Mouse (Mus musculus) liver, embryonic 15.5 days (tissue): Measurements from ENCODE around the gene Pde4d. TPM values are rescaled to one million over a fixed set of nuclear protein-coding genes. Genes with fewer than 3 reads are reported as not detected.

Experiments
- ATAC-seq: fragments of 200-750 bp; cut with Nextera tagmentation; 2 replicates; pipeline ENCODE4 v1.8.0; 2017; ENCODE audit warnings: moderate number of reproducible peaks, mild to moderate bottlenecking, moderate library complexity; ENCODE audit not compliant: insufficient read depth
- H3K27ac ChIP-seq: fragments of 300-500 bp; sonication (generic); replicated peaks from 2 replicates; pipeline ENCODE4 v1.5.1; 2015; ENCODE audit warnings: mild to moderate bottlenecking, inconsistent platforms
- H3K27me3 ChIP-seq: fragments of 300-500 bp; sonication (generic); 2 replicates; pipeline ENCODE4 v1.6.1; 2015; ENCODE audit warnings: mild to moderate bottlenecking, inconsistent platforms
- H3K36me3 ChIP-seq: fragments of 300-500 bp; sonication (generic); replicated peaks from 2 replicates; pipeline ENCODE4 v1.6.1; 2015; ENCODE audit warnings: moderate library complexity, mild to moderate bottlenecking, inconsistent platforms
- H3K4me1 ChIP-seq: fragments of 300-500 bp; sonication (generic); replicated peaks from 2 replicates; pipeline ENCODE4 v1.6.1; 2015; ENCODE audit warnings: inconsistent platforms
- H3K4me2 ChIP-seq: fragments of 300-500 bp; sonication (generic); 2 replicates; pipeline ENCODE4 v1.6.1; 2015; ENCODE audit warnings: moderate library complexity, mild to moderate bottlenecking, inconsistent platforms
- H3K4me3 ChIP-seq: fragments of 300-500 bp; sonication (generic); replicated peaks from 2 replicates; pipeline ENCODE4 v1.5.1; 2015; ENCODE audit warnings: mild to moderate bottlenecking, inconsistent platforms
- H3K9ac ChIP-seq: fragments of 300-500 bp; sonication (generic); 2 replicates; pipeline ENCODE4 v1.6.1; 2015; ENCODE audit warnings: moderate library complexity, mild to moderate bottlenecking, inconsistent platforms
- H3K9me3 ChIP-seq: fragments of 300-500 bp; sonication (generic); replicated peaks from 2 replicates; pipeline ENCODE4 v1.6.1; 2016; ENCODE audit warnings: inconsistent platforms
- WGBS: fragments of 180-500 bp; shearing (Covaris S2); methylation state at CpG from one replicate; pipeline ENCODE4 v1.1.7; 2015; ENCODE audit warnings: mixed read lengths; ENCODE audit not compliant: insufficient replicate concordance; 5-methylcytosine and 5-hydroxymethylcytosine counted together
- polyA plus RNA-seq: library from polyadenylated mRNA; unstranded; fragments of >200 nt; fragmentation: Nextera tagmentation; extraction: Ambion mirVana; gene quantifications from 2 replicates; pipeline ENCODE4 v1.2.1, GENCODE M21; 2015

Gene Pde4d
- polyA plus RNA-seq, 1 experiment from 2014 or later: 13.2 TPM

DNA sequence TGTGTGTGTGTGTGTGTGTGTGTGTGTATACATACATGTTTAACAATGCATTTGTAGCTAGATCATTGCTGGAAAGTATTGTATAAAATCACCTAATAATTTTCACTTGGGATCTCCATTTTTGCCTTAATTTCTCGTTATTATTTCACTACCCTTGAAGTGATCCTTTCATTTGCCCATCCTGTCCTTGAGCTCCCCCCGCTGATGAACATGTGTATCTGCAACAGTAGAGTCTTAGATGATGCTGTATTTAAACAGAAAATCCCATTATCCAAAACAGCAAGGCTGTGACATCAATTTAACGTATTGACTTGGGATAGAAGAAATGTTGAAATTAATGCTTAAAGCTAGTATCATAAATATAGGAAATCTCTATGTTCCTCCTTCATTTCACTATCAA is 1069.7 kb downstream of the Pde4d start:
- no peak for ATAC-seq
- Histone ChIP-seq H3K36me3 (no peaks in the 10 kb centered on the region), H3K4me1 (no peaks in the 10 kb centered on the region), H3K4me2 (no peak overlapping the region), H3K27ac (no peak overlapping the region), H3K9me3 (no peaks in the 10 kb centered on the region), H3K27me3 (no peaks in the 10 kb centered on the region), H3K9ac (no peak overlapping the region), H3K4me3 (no peak overlapping the region)
- 17% methylated on average over 3 of the region's 3 CpGs for WGBS

DNA sequence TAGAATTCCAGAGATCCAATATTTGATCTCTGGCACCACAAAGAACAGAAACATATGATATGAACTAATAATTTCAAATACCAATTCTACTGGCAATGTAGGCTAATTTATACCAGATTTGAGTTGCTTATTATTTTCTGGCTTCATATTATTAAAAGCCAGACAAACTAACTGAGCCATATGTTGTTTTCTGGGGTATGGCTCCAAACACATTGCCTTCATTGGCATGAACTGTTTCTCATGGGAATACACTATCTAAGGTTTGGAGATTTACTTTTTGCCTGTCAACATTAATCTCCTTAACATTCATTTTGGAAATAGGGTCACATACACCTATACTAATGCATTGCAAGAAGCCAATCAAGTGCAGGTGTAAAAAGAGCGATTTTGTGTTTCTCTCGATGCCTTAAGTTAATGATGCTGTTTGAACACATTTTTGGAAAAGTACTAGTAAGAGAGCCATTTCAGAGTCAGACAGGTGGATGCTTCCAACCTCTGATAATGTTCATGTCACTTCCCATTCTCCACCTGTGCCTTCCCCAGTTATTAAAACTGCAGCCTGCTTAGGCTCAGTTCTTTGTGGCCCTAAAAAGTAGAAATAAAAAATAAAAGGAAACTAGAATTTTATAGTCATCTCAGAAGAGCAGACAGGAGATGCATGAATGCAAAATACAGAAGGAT is 1070.4 kb downstream of the Pde4d start:
- Histone ChIP-seq H3K4me2 (no peak overlapping the region), H3K36me3 (no peaks in the 10 kb centered on the region), H3K4me3 (no peak overlapping the region), H3K27me3 (no peaks in the 10 kb centered on the region), H3K4me1 (no peaks in the 10 kb centered on the region), H3K27ac (no peak overlapping the region), H3K9ac (no peak overlapping the region), H3K9me3 (no peaks in the 10 kb centered on the region)
- ATAC-seq: no peak
- 39% methylated on average over 2 of the region's 2 CpGs for WGBS

DNA sequence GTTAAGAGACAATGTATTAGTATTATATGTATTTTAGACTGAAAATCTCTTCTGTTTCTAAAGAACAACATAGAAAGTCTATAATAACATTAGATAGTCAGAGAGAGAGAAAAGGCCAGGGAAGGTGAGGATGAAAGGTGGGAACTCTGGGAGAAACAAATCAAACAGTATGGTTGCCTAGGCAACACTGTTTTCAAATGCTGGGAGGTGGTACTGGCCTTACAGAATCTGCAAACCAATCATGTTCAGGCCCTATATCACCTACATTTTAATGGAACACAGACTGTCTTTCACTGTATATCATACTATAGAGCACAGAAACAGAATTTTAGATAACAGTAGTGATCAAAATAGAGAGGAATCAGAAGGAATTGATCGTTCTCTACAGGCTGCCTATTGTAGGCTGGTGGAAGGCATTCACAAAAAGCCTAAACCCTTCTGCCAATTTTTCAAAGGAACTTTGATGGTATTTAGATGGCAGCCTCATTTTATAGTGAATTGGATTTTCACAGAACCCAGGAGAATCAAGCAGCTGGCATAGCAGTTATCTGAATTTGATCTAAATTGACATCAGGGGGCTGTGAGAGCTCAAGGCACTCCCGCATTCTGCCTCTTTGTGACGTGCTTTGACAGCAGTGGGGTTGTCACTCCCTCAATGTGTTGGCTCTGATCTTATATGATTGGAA is 1084.2 kb downstream of the Pde4d start:
- no peak overlapping the region for H3K27ac ChIP-seq
- H3K4me3 ChIP-seq: no peak overlapping the region
- H3K36me3 ChIP-seq: no peaks in the 10 kb centered on the region
- H3K9me3 ChIP-seq: no peaks in the 10 kb centered on the region
- WGBS: 58% methylated on average over 3 of the region's 3 CpGs
- H3K9ac ChIP-seq: no peak overlapping the region
- H3K27me3 ChIP-seq: no peaks in the 10 kb centered on the region
- H3K4me1 ChIP-seq: no peaks in the 10 kb centered on the region
- no peak for ATAC-seq
- no peak overlapping the region for H3K4me2 ChIP-seq

DNA sequence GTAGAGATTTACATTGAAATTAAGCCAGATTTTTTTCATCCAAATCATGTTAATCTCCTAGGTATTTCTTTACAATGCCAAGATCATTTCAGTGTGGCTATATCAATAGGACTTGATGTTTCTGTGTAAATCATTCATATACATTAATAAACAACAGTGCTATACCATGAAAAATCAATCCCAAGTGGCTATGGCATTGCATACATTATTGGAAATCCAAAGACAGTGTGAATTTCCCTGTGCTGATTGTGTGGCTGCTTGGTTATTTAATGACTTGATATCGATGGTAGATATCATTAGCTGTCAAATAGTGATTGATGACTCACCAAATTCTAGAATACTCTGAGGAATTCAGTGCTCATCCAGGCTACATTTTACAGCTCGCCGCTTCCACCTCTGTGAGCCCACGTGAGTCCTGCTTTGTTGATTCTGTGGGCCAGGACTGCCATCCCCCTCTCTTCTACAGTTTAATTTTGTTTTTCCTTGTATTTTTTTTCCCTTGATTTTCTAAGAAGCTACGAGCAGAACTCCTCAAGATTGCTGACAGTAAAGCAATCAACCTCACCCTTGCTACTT is 1085.0 kb downstream of the Pde4d start:
- no peaks in the 10 kb centered on the region for H3K27me3 ChIP-seq
- H3K9ac ChIP-seq: no peak overlapping the region
- H3K4me3 ChIP-seq: no peak overlapping the region
- ATAC-seq: no peak
- 57% methylated on average over 5 of the region's 5 CpGs for WGBS
- no peak overlapping the region for H3K4me2 ChIP-seq
- H3K36me3 ChIP-seq: no peaks in the 10 kb centered on the region
- H3K27ac ChIP-seq: no peak overlapping the region
- H3K4me1 ChIP-seq: no peaks in the 10 kb centered on the region
- no peaks in the 10 kb centered on the region for H3K9me3 ChIP-seq

DNA sequence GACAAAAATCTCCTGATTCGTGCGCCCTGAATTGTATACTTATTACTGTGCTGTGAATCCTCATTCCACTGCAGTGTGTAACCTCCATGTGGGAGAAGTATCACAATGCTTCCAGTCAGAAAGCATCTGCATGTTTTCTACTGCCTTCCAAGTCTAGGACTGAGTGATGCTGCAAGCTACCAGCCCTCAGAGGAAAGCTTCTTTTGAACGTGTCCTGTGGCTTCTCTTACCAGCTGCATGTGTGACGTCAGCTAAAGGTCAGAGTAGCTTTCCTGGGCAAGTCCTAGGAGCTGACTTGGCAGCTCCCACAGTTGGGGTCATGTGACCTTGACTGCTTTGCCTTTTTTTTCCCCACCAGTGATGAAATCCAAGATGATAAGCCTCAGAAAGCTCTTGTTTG is 1086.9 kb downstream of the Pde4d start:
- Histone ChIP-seq H3K9ac (no peak overlapping the region), H3K4me1 (no peaks in the 10 kb centered on the region), H3K27ac (no peak overlapping the region), H3K27me3 (no peaks in the 10 kb centered on the region), H3K9me3 (no peaks in the 10 kb centered on the region), H3K36me3 (no peaks in the 10 kb centered on the region), H3K4me3 (no peak overlapping the region), H3K4me2 (no peak overlapping the region)
- ATAC-seq: no peak
- WGBS: 53% methylated on average over 4 of the region's 4 CpGs

DNA sequence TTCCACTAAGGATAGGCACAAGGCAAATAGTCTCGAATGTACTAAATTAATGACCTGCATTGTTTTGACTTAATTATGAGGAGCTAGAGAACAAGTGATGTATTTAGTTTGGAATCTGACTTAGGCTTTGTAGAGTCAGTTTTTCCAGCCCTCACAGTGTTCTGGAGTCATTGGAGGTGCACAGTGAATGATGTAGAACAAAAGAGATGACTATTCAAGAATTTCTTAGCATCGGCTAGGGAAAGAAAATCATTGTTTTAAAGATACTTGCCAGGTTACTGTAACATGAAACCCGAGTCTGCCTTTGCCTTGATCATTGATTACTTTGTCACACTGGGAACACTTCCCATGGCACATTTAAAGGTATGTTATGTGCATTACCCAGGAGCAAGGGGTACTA is 1089.6 kb downstream of the Pde4d start:
- WGBS: 51% methylated on average over 3 of the region's 3 CpGs
- Histone ChIP-seq H3K4me2 (no peak overlapping the region), H3K9ac (no peak overlapping the region)

DNA sequence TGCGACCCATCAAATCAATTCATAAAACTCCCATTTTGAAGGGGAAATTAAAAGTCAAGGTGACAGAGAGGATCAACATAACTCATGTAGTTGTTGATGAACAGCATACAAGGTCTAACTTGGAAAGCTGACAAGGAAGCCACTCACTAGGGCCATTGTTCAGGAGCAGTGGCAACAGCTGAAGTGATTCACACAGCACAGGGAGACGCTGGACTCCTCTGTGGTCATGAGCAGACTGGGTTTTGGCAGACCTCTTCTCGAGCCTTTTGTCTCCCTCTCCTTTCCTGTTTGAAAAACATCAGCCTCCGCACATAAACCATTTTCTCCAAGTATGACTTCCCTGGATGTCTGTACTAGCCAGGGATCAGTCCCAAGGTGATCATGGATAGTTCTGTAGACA is 1094.9 kb downstream of the Pde4d start:
- H3K9ac ChIP-seq: no peak overlapping the region
- no peaks in the 10 kb centered on the region for H3K9me3 ChIP-seq
- no peak overlapping the region for H3K4me2 ChIP-seq
- 58% methylated on average over 4 of the region's 4 CpGs for WGBS
- H3K4me1 ChIP-seq: no peaks in the 10 kb centered on the region; the same call in 1 of the 2 replicates
- H3K27me3 ChIP-seq: no peaks in the 10 kb centered on the region
- no peaks in the 10 kb centered on the region for H3K36me3 ChIP-seq
- ATAC-seq: no peak
- H3K27ac ChIP-seq: no peak overlapping the region
- H3K4me3 ChIP-seq: no peak overlapping the region

More for the DNA sequence above, 1089.6 kb downstream of the Pde4d start:
- H3K27me3 ChIP-seq: no peaks in the 10 kb centered on the region
- no peaks in the 10 kb centered on the region for H3K4me1 ChIP-seq
- H3K36me3 ChIP-seq: no peaks in the 10 kb centered on the region
- no peaks in the 10 kb centered on the region for H3K9me3 ChIP-seq
- ATAC-seq: no peak
- H3K27ac ChIP-seq: no peak overlapping the region
- no peak overlapping the region for H3K4me3 ChIP-seq

DNA sequence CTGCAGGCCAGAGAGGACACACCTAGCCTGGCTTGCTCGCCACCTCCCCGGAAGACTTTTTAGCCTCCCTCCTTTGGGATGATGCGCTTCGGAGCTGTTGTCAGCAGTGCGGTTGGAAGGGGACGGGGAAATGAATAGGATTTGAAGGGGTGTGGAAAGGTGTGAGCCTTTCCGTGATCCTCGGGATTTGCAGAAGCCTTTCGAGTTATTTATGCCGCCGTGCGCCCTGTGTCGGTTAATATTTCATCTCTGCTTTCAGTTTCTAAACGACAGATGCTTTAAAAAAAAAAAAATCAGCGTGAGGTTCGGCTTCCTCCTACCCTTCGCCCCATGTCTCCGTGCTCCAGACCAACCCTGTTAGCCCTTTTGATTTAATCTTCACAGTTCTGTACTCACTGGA is 1096.6 kb downstream of the Pde4d start:
- 64% methylated on average over 18 of the region's 18 CpGs for WGBS
- H3K9me3 ChIP-seq: no peaks in the 10 kb centered on the region
- ATAC-seq: no peak

DNA sequence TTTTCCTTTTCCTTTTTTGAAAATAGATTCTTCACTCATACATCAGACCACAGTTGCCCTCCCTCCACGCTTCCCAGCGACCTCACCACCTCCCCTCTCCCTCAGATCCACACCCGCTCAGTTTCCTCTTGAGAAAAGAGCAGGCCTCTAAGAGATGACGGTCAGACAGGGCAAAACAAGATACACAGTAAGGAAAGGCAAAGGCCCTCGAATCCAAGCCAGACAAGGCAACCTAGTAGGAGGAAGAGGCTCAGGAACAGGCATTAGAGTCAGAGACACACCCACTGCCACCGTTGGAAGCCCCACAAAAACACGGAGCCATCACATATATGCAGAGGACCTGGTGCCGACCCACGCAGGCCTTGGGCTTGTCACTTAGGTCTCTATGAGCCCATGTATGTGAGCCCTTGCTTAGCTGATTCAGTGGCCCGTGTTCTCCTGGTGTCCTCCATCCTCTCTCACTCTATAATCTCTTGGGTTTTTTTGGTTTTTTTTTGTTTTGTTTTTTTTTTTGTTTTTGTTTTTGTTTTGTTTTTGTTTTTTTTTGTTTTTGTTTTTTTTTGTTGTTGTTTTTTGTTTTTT is 1097.3 kb downstream of the Pde4d start:
- H3K9me3 ChIP-seq: no peaks in the 10 kb centered on the region
- no peaks in the 10 kb centered on the region; the same call in 1 of the 2 replicates for H3K4me1 ChIP-seq
- no peak overlapping the region for H3K4me3 ChIP-seq
- H3K36me3 ChIP-seq: no peaks in the 10 kb centered on the region
- WGBS: 60% methylated on average over 10 of the region's 10 CpGs
- no peak for ATAC-seq
- no peak overlapping the region for H3K9ac ChIP-seq
- H3K4me2 ChIP-seq: no peak overlapping the region
- no peak overlapping the region for H3K27ac ChIP-seq
- no peaks in the 10 kb centered on the region for H3K27me3 ChIP-seq

More for the DNA sequence above, 1096.6 kb downstream of the Pde4d start:
- Histone ChIP-seq H3K36me3 (no peaks in the 10 kb centered on the region), H3K4me1 (no peaks in the 10 kb centered on the region; the same call in 1 of the 2 replicates), H3K4me2 (no peak overlapping the region), H3K27me3 (no peaks in the 10 kb centered on the region), H3K27ac (no peak overlapping the region), H3K9ac (no peak overlapping the region), H3K4me3 (no peak overlapping the region)

DNA sequence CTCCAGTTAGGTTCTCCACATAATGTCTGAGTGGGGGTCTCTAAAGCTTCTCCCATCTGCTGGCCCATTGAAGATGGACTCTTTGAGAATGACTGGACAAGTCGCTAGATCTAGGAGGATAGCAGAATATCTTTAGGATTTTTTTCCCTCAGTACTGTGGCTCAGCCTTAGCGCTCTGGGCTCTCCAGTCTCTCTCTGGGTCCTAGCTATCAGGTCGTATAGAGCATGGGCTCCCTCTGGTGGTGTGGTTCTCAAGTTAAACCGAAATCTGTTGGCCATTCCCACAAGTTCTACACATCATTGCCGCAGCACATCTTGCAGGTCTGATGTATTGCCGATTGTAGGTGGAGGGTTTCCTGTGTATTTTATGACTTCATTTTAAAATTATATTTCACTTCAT is 1098.0 kb downstream of the Pde4d start:
- no peak for ATAC-seq
- no peaks in the 10 kb centered on the region for H3K27me3 ChIP-seq
- 16% methylated on average over 6 of the region's 6 CpGs for WGBS
- no peaks in the 10 kb centered on the region for H3K9me3 ChIP-seq
- H3K27ac ChIP-seq: no peak overlapping the region
- no peaks in the 10 kb centered on the region; the same call in 1 of the 2 replicates for H3K4me1 ChIP-seq
- H3K9ac ChIP-seq: no peak overlapping the region
- H3K36me3 ChIP-seq: no peaks in the 10 kb centered on the region
- H3K4me2 ChIP-seq: no peak overlapping the region
- H3K4me3 ChIP-seq: no peak overlapping the region

DNA sequence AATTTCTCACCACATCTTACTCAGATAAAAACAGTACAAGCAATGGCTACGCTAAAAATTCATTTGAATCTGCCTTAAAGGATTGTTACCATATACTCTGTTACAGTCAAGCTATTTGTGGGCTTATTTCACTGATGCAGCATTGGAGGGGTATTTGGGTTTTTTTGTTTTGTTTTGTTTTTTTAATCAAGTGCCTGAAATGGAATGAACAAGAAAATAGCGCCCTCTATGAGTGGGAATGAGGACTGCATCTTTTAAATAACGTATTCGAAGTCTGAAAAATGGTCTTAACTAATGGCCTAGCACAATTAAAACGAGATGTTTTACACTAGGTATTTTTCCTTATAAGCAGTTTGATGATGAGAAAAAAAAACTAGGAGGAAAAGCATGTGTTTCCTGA is 1098.5 kb downstream of the Pde4d start:
- Histone ChIP-seq H3K9me3 (no peaks in the 10 kb centered on the region), H3K9ac (no peak overlapping the region), H3K4me2 (no peak overlapping the region), H3K36me3 (no peaks in the 10 kb centered on the region), H3K4me3 (no peak overlapping the region), H3K27ac (no peak overlapping the region), H3K27me3 (no peaks in the 10 kb centered on the region), H3K4me1 (no peaks in the 10 kb centered on the region; the same call in 1 of the 2 replicates)
- no peak for ATAC-seq
- WGBS: 48% methylated on average over 5 of the region's 5 CpGs
